Mouse (Mus musculus) liver, embryonic 14.5 days (tissue): ENCODE results near the gene Gm20481. TPM values are rescaled to one million over a fixed set of nuclear protein-coding genes. Genes with fewer than 3 reads are reported as not detected.
"Not testable (repeated sequence)": the region's sequence is repeated elsewhere in the genome, so short reads cannot be mapped to it uniquely, and the experiment has no call there.

ENCODE experiments used
- ATAC-seq: fragments of 200-750 bp; cut with Nextera tagmentation; 2 replicates; pipeline ENCODE4 v1.8.0; 2017; ENCODE audit warnings: moderate number of reproducible peaks, mild to moderate bottlenecking, moderate library complexity; ENCODE audit not compliant: insufficient read depth
- DNase-seq, 3 experiments: peaks; one replicate each; pipeline ENCODE4 v3.0.0-alpha.2; 2012 to 2013; ENCODE audit warnings: low read depth in 3 of 3, low spot score in 3 of 3
- H3K27ac ChIP-seq: fragments of 300-500 bp; sonication (generic); 2 replicates; pipeline ENCODE4 v1.5.1; 2014; ENCODE audit warnings: moderate library complexity, mild to moderate bottlenecking, control low read depth, inconsistent platforms
- H3K27me3 ChIP-seq: fragments of 300-500 bp; sonication (generic); 2 replicates; pipeline ENCODE4 v1.6.1; 2014; ENCODE audit warnings: mild to moderate bottlenecking, low read length, moderate library complexity; ENCODE audit not compliant: control insufficient read depth, insufficient read depth
- H3K36me3 ChIP-seq: fragments of 300-500 bp; sonication (generic); replicated peaks from 2 replicates; pipeline ENCODE4 v1.6.1; 2014; ENCODE audit warnings: low read depth; ENCODE audit not compliant: control insufficient read depth, insufficient read depth
- H3K4me1 ChIP-seq, 2 experiments: fragments of 200-500 bp in 1 of 2; fragments of 300-500 bp in 1 of 2; sonication (generic) in 1 of 2; replicated peaks; 2 replicates each; pipeline ENCODE4 v1.6.1; 2012 to 2014; ENCODE audit warnings: antibody characterized with exemption in 1 of 2, inconsistent platforms in 1 of 2, low read length in 1 of 2; ENCODE audit not compliant: control insufficient read depth in 2 of 2, insufficient read depth in 2 of 2
- H3K4me2 ChIP-seq: fragments of 300-500 bp; sonication (generic); 2 replicates; pipeline ENCODE4 v1.6.1; 2014; ENCODE audit warnings: low read depth, mild to moderate bottlenecking, control low read depth, moderate library complexity
- H3K4me3 ChIP-seq, 2 experiments: fragments of 200-500 bp in 1 of 2; fragments of 300-500 bp in 1 of 2; sonication (generic) in 1 of 2; 2 replicates each; pipeline ENCODE4 v1.5.1; 2012 to 2014; ENCODE audit warnings: low read depth in 2 of 2, low read length in 2 of 2, mild to moderate bottlenecking in 2 of 2, control low read depth in 1 of 2, inconsistent platforms in 1 of 2, moderate library complexity in 1 of 2; ENCODE audit not compliant: insufficient read depth in 1 of 2
- H3K9ac ChIP-seq: fragments of 300-500 bp; sonication (generic); replicated peaks from 2 replicates; pipeline ENCODE4 v1.6.1; 2014; ENCODE audit warnings: mild to moderate bottlenecking, control low read depth, moderate library complexity
- H3K9me3 ChIP-seq: fragments of 300-500 bp; sonication (generic); 2 replicates; pipeline ENCODE4 v1.6.1; 2016; ENCODE audit warnings: low read length, mixed read lengths; ENCODE audit not compliant: control insufficient read depth
- CTCF ChIP-seq: IDR thresholded peaks from 2 replicates; pipeline ENCODE4 v1.5.1; 2016; ENCODE audit warnings: antibody characterized with exemption, low read depth, control low read depth
- EP300 ChIP-seq: IDR thresholded peaks from 2 replicates; pipeline ENCODE4 v1.6.1; 2016; ENCODE audit warnings: antibody characterized with exemption, low read depth
- WGBS: fragments of 180-500 bp; shearing (Covaris S2); extraction: QIAGEN DNeasy Blood & Tissue Kit; methylation state at CpG from one replicate; pipeline ENCODE4 v1.1.7; 2014; ENCODE audit not compliant: insufficient replicate concordance; 5-methylcytosine and 5-hydroxymethylcytosine counted together
- polyA plus RNA-seq, 2 experiments: library from polyadenylated mRNA; depleted of rRNA in 1 of 2; stranded (reverse) in 1 of 2; unstranded in 1 of 2; fragments of >200 nt; fragmentation: Nextera tagmentation in 1 of 2; extraction: Ambion mirVana in 1 of 2; gene quantifications; 2 replicates each; pipeline versions ENCODE4 v1.2.1 to v1.2.3; 2012 to 2014

The Gm20481 gene
- polyA plus RNA-seq, 2 experiments, result not detected

- H3K4me2 ChIP-seq, result no peak overlapping the region
- H3K27ac ChIP-seq, result no peak overlapping the region
- ATAC-seq (no peak), DNase-seq (peak in 1 of 3 experiments; percentile 52)
- peaks cover 6% of the 10 kb centered on the region for H3K36me3 ChIP-seq
- no peak overlapping the region for H3K4me3 ChIP-seq
- H3K9ac ChIP-seq, result no peak overlapping the region
- no peak for TF ChIP-seq CTCF
- no peak for TF ChIP-seq EP300
- 58% methylated on average over 3 of the region's 3 CpGs for WGBS
- peaks cover 9 to 12% of the 10 kb centered on the region in 2 experiments for H3K4me1 ChIP-seq
- no peaks in the 10 kb centered on the region for H3K9me3 ChIP-seq
- H3K27me3 ChIP-seq, result peaks cover 5% of the 10 kb centered on the region
These were observed 13.8 kb upstream of the Gm20481 start for GRCm38 (mm10) chr17:34955884-34956283.

DNA sequence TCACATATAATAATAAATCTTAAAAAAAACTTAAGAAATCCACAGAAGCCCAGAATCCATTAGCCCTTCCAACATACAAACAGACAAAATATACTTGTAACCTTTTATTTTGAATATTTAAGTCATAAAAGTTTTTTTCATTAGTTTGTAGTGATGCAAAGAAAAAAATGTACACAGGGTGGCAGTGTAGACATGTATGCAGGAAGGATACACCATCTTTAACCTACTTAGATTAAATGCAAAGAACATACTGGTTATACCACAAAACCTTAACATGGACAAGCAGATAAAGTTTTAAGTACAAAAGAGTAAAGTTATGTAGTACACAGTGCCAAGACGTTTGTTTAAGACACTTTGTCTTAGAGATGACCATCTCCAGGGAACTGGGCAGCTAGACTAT is 13.4 kb upstream of the Gm20481 start:
- DNase-seq (no peak), ATAC-seq (no peak)
- no peak overlapping the region for H3K27ac ChIP-seq
- WGBS, result 14% methylated on average over 1 of the region's 1 CpGs
- H3K4me2 ChIP-seq, result no peak overlapping the region
- no peaks in the 10 kb centered on the region for H3K9me3 ChIP-seq
- peak; percentile 34; the same call in 1 of the 2 replicates for TF ChIP-seq CTCF
- no peak for TF ChIP-seq EP300
- peaks cover 3% of the 10 kb centered on the region; the same call in 1 of the 2 replicates for H3K36me3 ChIP-seq
- no peak overlapping the region for H3K4me3 ChIP-seq
- peaks cover 9 to 10% of the 10 kb centered on the region in 2 experiments for H3K4me1 ChIP-seq
- H3K9ac ChIP-seq, result no peak overlapping the region
- peaks cover 8% of the 10 kb centered on the region for H3K27me3 ChIP-seq

GRCm38 (mm10) chr17:34957291-34957690 is 12.4 kb upstream of the Gm20481 start:
- not testable (repeated sequence) for H3K27me3 ChIP-seq, H3K9ac ChIP-seq, H3K4me3 ChIP-seq, H3K27ac ChIP-seq, H3K9me3 ChIP-seq, ATAC-seq, H3K4me2 ChIP-seq, DNase-seq, H3K36me3 ChIP-seq
- 32% methylated on average over 20 of the region's 40 CpGs for WGBS
- peaks cover 9 to 10% of the 10 kb centered on the region in 2 experiments for H3K4me1 ChIP-seq

DNA sequence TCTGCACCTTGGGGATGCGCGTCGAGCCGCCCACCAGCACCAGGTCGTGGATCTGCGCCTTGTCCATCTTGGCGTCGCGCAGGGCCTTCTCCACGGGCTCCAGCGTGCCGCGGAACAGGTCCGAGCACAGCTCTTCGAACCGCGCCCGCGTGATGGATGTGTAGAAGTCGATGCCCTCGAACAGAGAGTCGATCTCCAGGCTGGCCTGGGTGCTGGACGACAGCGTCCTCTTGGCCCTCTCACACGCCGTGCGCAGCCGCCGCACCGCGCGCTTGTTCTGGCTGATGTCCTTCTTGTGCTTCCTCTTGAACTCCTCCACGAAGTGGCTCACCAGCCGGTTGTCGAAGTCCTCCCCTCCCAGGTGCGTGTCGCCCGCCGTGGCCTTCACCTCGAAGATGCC is 11.7 kb upstream of the Gm20481 start:
- 21% methylated on average over 20 of the region's 40 CpGs for WGBS
- H3K9me3 ChIP-seq, H3K4me2 ChIP-seq, H3K27ac ChIP-seq, ATAC-seq, DNase-seq, H3K36me3 ChIP-seq, H3K9ac ChIP-seq, H3K4me3 ChIP-seq: not testable (repeated sequence)
- Histone ChIP-seq H3K4me1 (peaks cover 9 to 10% of the 10 kb centered on the region in 2 experiments), H3K27me3 (peaks cover 13% of the 10 kb centered on the region)

DNA sequence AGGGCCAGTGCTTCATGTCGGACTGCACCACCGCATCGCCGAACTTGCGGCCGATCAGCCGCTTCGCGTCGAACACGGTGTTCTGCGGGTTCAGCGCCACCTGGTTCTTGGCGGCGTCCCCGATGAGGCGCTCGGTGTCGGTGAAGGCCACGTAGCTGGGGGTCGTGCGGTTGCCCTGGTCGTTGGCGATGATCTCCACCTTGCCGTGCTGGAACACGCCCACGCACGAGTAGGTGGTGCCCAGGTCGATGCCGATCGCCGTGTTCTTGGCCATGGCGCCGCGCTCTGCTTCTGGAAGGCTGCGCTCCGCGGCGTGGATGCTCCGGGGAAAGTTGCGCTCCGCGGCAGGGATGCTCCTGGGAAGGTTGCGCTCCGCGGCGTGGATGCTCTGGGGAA is 11.0 kb upstream of the Gm20481 start:
- H3K27ac ChIP-seq, DNase-seq, H3K9me3 ChIP-seq, H3K9ac ChIP-seq, H3K36me3 ChIP-seq: not testable (repeated sequence)
- Histone ChIP-seq H3K4me3 (peak overlapping the region; percentile 26 to 51), H3K4me1 (peaks cover 9 to 10% of the 10 kb centered on the region in 2 experiments), H3K27me3 (peaks cover 17% of the 10 kb centered on the region), H3K4me2 (peak overlapping the region; percentile 82)
- WGBS, result under 1% methylated on average over 19 of the region's 47 CpGs
- peak; percentile 17 for ATAC-seq

- WGBS, result 0% methylated on average over 25 of the region's 32 CpGs
- Histone ChIP-seq H3K4me2 (peak within 1 kb of the TSS; percentile 82), H3K9ac (peak within 1 kb of the TSS; percentile 52), H3K4me3 (peak within 1 kb of the TSS; percentile 51 to 68), H3K4me1 (peaks cover 9 to 10% of the 10 kb centered on the region in 2 experiments), H3K27me3 (peaks cover 17% of the 10 kb centered on the region), H3K27ac (peak within 1 kb of the TSS; percentile 7)
- ATAC-seq (peak; percentile 91), DNase-seq (peak in 1 of 3 experiments; percentile 68)
- H3K9me3 ChIP-seq, H3K36me3 ChIP-seq: not testable (repeated sequence)
These were observed 10.5 kb upstream of the Gm20481 start, which contains the start of gene Hspa1b for GRCm38 (mm10) chr17:34959130-34959778. Hspa1b (minus strand) TSS chr17:34959238.
